Mouse (Mus musculus) testis, adult 2 months (tissue): Measurements from ENCODE around the gene Ngfr.

ENCODE experiments used
- CTCF ChIP-seq: fragments of 200-500 bp; IDR thresholded peaks from 2 replicates; pipeline ENCODE4 v1.5.1; 2012; ENCODE audit warnings: low read depth, mild to moderate bottlenecking, inconsistent platforms, low read length, moderate library complexity; ENCODE audit not compliant: control insufficient read depth, insufficient read depth, insufficient replicate concordance
- POLR2A ChIP-seq: fragments of 200-500 bp; IDR thresholded peaks from 2 replicates; pipeline ENCODE4 v1.6.1; 2012; ENCODE audit warnings: low read depth, mild to moderate bottlenecking, inconsistent platforms, low read length, moderate library complexity; ENCODE audit not compliant: control insufficient read depth

GRCm38 (mm10) chr11:95596704-95597103 lies 9.2 kb upstream of the Ngfr start:
- TF ChIP-seq POLR2A: no peak
- TF ChIP-seq CTCF: no peak
